Mouse (Mus musculus): ENCODE data around the gene Pigk. TPM values are rescaled to one million over a fixed set of nuclear protein-coding genes. Genes with fewer than 3 reads are reported as not detected.

Pigk gene
- polyA plus RNA-seq, 1 experiment from 2014 or later = 49.1 TPM

- no peaks in the 10 kb centered on the region for H3K36me3 ChIP-seq (replicated peaks; ENCODE audit: control insufficient read depth, insufficient read depth, low read depth, low read length)
- 63% methylated on average over 13 of the region's 13 CpGs for WGBS
- H3K4me1 ChIP-seq (ENCODE audit: control insufficient read depth, insufficient read depth, low read length) = no peaks in the 10 kb centered on the region
- ATAC-seq (replicated peaks; ENCODE audit: insufficient number of reproducible peaks, low FRiP score, low TSS enrichment, low read depth) (no peak), DNase-seq (ENCODE audit: low spot score) (peak; percentile 33)
- H3K9ac ChIP-seq (replicated peaks; ENCODE audit: low read length) = no peak overlapping the region
- no peak overlapping the region for H3K27ac ChIP-seq (replicated peaks; ENCODE audit: low read depth, low read length)
- no peaks in the 10 kb centered on the region for H3K9me3 ChIP-seq (replicated peaks; ENCODE audit: control insufficient read depth, low read length)
- no peaks in the 10 kb centered on the region for H3K27me3 ChIP-seq (ENCODE audit: control insufficient read depth, insufficient read depth, low read length)
- H3K4me2 ChIP-seq (ENCODE audit: low read depth, low read length) = no peak overlapping the region
- H3K4me3 ChIP-seq (ENCODE audit: low read depth, low read length) = no peak overlapping the region
Observed at GRCm38 (mm10) chr3:152928287-152928975, 214.5 kb downstream of the Pigk start.

GRCm38 (mm10) chr3:152929256-152929787 is 215.4 kb downstream of the Pigk start:
- no peak for ATAC-seq (replicated peaks; ENCODE audit: insufficient number of reproducible peaks, low FRiP score, low TSS enrichment, low read depth)
- no peak overlapping the region for H3K4me2 ChIP-seq (ENCODE audit: low read depth, low read length)

GRCm38 (mm10) chr3:152929788-152930281 is 215.9 kb downstream of the Pigk start:
- no peak overlapping the region for H3K27ac ChIP-seq (replicated peaks; ENCODE audit: low read depth, low read length)
- H3K4me3 ChIP-seq (ENCODE audit: low read depth, low read length) = no peak overlapping the region
- 79% methylated on average over 7 of the region's 7 CpGs for WGBS
- DNase-seq (ENCODE audit: low spot score) (no peak), ATAC-seq (replicated peaks; ENCODE audit: insufficient number of reproducible peaks, low FRiP score, low TSS enrichment, low read depth) (0 out of 2 replicates have a peak, but pooled peaks have one; percentile 25)
- H3K9ac ChIP-seq (replicated peaks; ENCODE audit: low read length) = no peak overlapping the region
- H3K9me3 ChIP-seq (replicated peaks; ENCODE audit: control insufficient read depth, low read length) = no peaks in the 10 kb centered on the region
- no peaks in the 10 kb centered on the region for H3K36me3 ChIP-seq (replicated peaks; ENCODE audit: control insufficient read depth, insufficient read depth, low read depth, low read length)
- H3K4me1 ChIP-seq (ENCODE audit: control insufficient read depth, insufficient read depth, low read length) = no peaks in the 10 kb centered on the region
- no peaks in the 10 kb centered on the region for H3K27me3 ChIP-seq (ENCODE audit: control insufficient read depth, insufficient read depth, low read length)
- H3K4me2 ChIP-seq (ENCODE audit: low read depth, low read length) = no peak overlapping the region

More at GRCm38 (mm10) chr3:152929256-152929787, 215.4 kb downstream of the Pigk start:
- Histone ChIP-seq H3K4me3 (ENCODE audit: low read depth, low read length) (no peak overlapping the region), H3K27ac (replicated peaks; ENCODE audit: low read depth, low read length) (no peak overlapping the region), H3K36me3 (replicated peaks; ENCODE audit: control insufficient read depth, insufficient read depth, low read depth, low read length) (no peaks in the 10 kb centered on the region), H3K9me3 (replicated peaks; ENCODE audit: control insufficient read depth, low read length) (no peaks in the 10 kb centered on the region), H3K9ac (replicated peaks; ENCODE audit: low read length) (no peak overlapping the region), H3K27me3 (ENCODE audit: control insufficient read depth, insufficient read depth, low read length) (no peaks in the 10 kb centered on the region), H3K4me1 (ENCODE audit: control insufficient read depth, insufficient read depth, low read length) (no peaks in the 10 kb centered on the region)
- 62% methylated on average over 10 of the region's 10 CpGs for WGBS
- peak; percentile 3 for DNase-seq (ENCODE audit: low spot score)

GRCm38 (mm10) chr3:152931354-152931753 is 217.5 kb downstream of the Pigk start:
- no peaks in the 10 kb centered on the region for H3K36me3 ChIP-seq (replicated peaks; ENCODE audit: control insufficient read depth, insufficient read depth, low read depth, low read length)
- no peaks in the 10 kb centered on the region for H3K4me1 ChIP-seq (ENCODE audit: control insufficient read depth, insufficient read depth, low read length)
- ATAC-seq (replicated peaks; ENCODE audit: insufficient number of reproducible peaks, low FRiP score, low TSS enrichment, low read depth) (no peak), DNase-seq (ENCODE audit: low spot score) (no peak)
- H3K9me3 ChIP-seq (replicated peaks; ENCODE audit: control insufficient read depth, low read length) = no peaks in the 10 kb centered on the region
- 79% methylated on average over 3 of the region's 3 CpGs for WGBS
- no peak overlapping the region for H3K27ac ChIP-seq (replicated peaks; ENCODE audit: low read depth, low read length)
- no peaks in the 10 kb centered on the region for H3K27me3 ChIP-seq (ENCODE audit: control insufficient read depth, insufficient read depth, low read length)
- no peak overlapping the region for H3K4me3 ChIP-seq (ENCODE audit: low read depth, low read length)
- no peak overlapping the region for H3K9ac ChIP-seq (replicated peaks; ENCODE audit: low read length)
- H3K4me2 ChIP-seq (ENCODE audit: low read depth, low read length) = no peak overlapping the region

- H3K4me3 ChIP-seq (ENCODE audit: low read depth, low read length) = no peak overlapping the region
- WGBS = 81% methylated on average over 4 of the region's 4 CpGs
- H3K9ac ChIP-seq (replicated peaks; ENCODE audit: low read length) = no peak overlapping the region
- no peaks in the 10 kb centered on the region for H3K36me3 ChIP-seq (replicated peaks; ENCODE audit: control insufficient read depth, insufficient read depth, low read depth, low read length)
- H3K27ac ChIP-seq (replicated peaks; ENCODE audit: low read depth, low read length) = no peak overlapping the region
- DNase-seq (ENCODE audit: low spot score) = no peak
- H3K4me1 ChIP-seq (ENCODE audit: control insufficient read depth, insufficient read depth, low read length) = no peaks in the 10 kb centered on the region
- no peaks in the 10 kb centered on the region for H3K9me3 ChIP-seq (replicated peaks; ENCODE audit: control insufficient read depth, low read length)
- ATAC-seq (replicated peaks; ENCODE audit: insufficient number of reproducible peaks, low FRiP score, low TSS enrichment, low read depth) = no peak
- H3K4me2 ChIP-seq (ENCODE audit: low read depth, low read length) = no peak overlapping the region
- H3K27me3 ChIP-seq (ENCODE audit: control insufficient read depth, insufficient read depth, low read length) = no peaks in the 10 kb centered on the region
Observed at GRCm38 (mm10) chr3:152932096-152932495, 218.2 kb downstream of the Pigk start.

- Histone ChIP-seq H3K4me1 (ENCODE audit: control insufficient read depth, insufficient read depth, low read length) (no peaks in the 10 kb centered on the region), H3K9me3 (replicated peaks; ENCODE audit: control insufficient read depth, low read length) (no peaks in the 10 kb centered on the region), H3K27ac (replicated peaks; ENCODE audit: low read depth, low read length) (no peak overlapping the region), H3K4me2 (ENCODE audit: low read depth, low read length) (no peak overlapping the region), H3K4me3 (ENCODE audit: low read depth, low read length) (no peak overlapping the region), H3K27me3 (ENCODE audit: control insufficient read depth, insufficient read depth, low read length) (no peaks in the 10 kb centered on the region), H3K36me3 (replicated peaks; ENCODE audit: control insufficient read depth, insufficient read depth, low read depth, low read length) (no peaks in the 10 kb centered on the region), H3K9ac (replicated peaks; ENCODE audit: low read length) (no peak overlapping the region)
- no peak for DNase-seq (ENCODE audit: low spot score)
- ATAC-seq (replicated peaks; ENCODE audit: insufficient number of reproducible peaks, low FRiP score, low TSS enrichment, low read depth) = no peak
- 88% methylated on average over 2 of the region's 2 CpGs for WGBS
Observed at GRCm38 (mm10) chr3:152932544-152932943, 218.6 kb downstream of the Pigk start.

- no peak overlapping the region for H3K9ac ChIP-seq (replicated peaks; ENCODE audit: low read length)
- H3K4me1 ChIP-seq (ENCODE audit: control insufficient read depth, insufficient read depth, low read length) = no peaks in the 10 kb centered on the region
- WGBS = 95% methylated on average over 3 of the region's 3 CpGs
- H3K27ac ChIP-seq (replicated peaks; ENCODE audit: low read depth, low read length) = no peak overlapping the region
- H3K27me3 ChIP-seq (ENCODE audit: control insufficient read depth, insufficient read depth, low read length) = no peaks in the 10 kb centered on the region
- no peaks in the 10 kb centered on the region for H3K9me3 ChIP-seq (replicated peaks; ENCODE audit: control insufficient read depth, low read length)
- H3K4me2 ChIP-seq (ENCODE audit: low read depth, low read length) = no peak overlapping the region
- no peak for ATAC-seq (replicated peaks; ENCODE audit: insufficient number of reproducible peaks, low FRiP score, low TSS enrichment, low read depth)
- no peaks in the 10 kb centered on the region for H3K36me3 ChIP-seq (replicated peaks; ENCODE audit: control insufficient read depth, insufficient read depth, low read depth, low read length)
- no peak overlapping the region for H3K4me3 ChIP-seq (ENCODE audit: low read depth, low read length)
- DNase-seq (ENCODE audit: low spot score) = no peak
Observed at GRCm38 (mm10) chr3:152933737-152934136, 219.8 kb downstream of the Pigk start.

- Histone ChIP-seq H3K4me3 (ENCODE audit: low read depth, low read length) (no peak overlapping the region), H3K9me3 (replicated peaks; ENCODE audit: control insufficient read depth, low read length) (no peaks in the 10 kb centered on the region), H3K27me3 (ENCODE audit: control insufficient read depth, insufficient read depth, low read length) (no peaks in the 10 kb centered on the region), H3K9ac (replicated peaks; ENCODE audit: low read length) (no peak overlapping the region), H3K36me3 (replicated peaks; ENCODE audit: control insufficient read depth, insufficient read depth, low read depth, low read length) (no peaks in the 10 kb centered on the region), H3K27ac (replicated peaks; ENCODE audit: low read depth, low read length) (no peak overlapping the region), H3K4me2 (ENCODE audit: low read depth, low read length) (no peak overlapping the region), H3K4me1 (ENCODE audit: control insufficient read depth, insufficient read depth, low read length) (no peaks in the 10 kb centered on the region)
- ATAC-seq (replicated peaks; ENCODE audit: insufficient number of reproducible peaks, low FRiP score, low TSS enrichment, low read depth) = no peak
- 94% methylated on average over 3 of the region's 3 CpGs for WGBS
- no peak for DNase-seq (ENCODE audit: low spot score)
Observed at GRCm38 (mm10) chr3:152936313-152936712, 222.4 kb downstream of the Pigk start.
